Mouse (Mus musculus): ENCODE results near the gene Qsox2.
A peak's percentile ranks its signal among the peaks of the same experiment; 100 is the strongest.

The Qsox2 gene

DNA sequence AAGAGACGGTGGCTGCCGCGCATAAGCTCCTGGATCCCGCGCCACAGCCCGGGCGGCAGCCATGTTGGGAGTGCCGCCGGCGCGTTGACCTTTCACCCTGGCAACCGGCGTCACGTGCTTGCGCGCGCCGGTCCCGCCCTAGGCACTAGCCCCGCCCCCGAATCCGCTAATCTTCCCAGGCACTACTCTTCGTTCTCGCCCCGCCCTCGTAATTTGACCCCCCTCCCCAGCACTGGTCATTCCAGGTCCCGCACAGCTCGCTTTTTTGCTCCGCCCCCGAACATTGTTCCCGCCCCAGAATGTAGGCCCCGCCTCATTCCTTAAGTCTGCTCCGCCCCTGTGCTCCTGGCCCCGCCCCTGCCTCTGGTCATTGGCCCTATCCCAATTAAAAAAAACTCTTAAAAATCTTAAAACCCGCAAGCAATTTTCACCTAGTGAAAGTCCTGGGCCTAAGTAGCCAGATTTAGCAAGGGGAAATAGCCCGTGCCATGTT, at the start of gene Qsox2:
Gene Qsox2, minus strand, starts transcription at position 236 of the 493 bp plus-strand sequence.
- DNase-seq (ENCODE audit: low spot score): peak; percentile 97

DNA sequence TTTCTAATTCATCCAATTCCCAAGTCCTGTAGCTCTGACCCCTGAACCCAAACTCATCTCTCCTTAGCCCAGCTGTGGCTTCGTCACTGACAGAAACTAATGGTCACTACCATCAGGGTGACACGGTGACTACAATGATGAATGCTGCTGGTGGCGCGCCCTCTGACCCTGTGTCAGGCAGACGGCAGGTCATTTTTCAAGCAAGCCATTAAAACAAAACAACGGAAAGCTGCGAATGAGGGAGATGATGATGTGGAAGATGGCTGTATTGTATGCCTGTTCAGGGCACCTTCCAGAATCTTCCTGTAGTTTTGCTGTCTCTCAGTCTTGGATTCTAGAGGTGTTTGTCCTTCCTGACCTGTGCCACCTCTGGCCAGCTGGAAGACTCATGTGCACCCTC, 49.1 kb upstream of the Qsox2 start:
- no peak for DNase-seq (ENCODE audit: low spot score)

DNA sequence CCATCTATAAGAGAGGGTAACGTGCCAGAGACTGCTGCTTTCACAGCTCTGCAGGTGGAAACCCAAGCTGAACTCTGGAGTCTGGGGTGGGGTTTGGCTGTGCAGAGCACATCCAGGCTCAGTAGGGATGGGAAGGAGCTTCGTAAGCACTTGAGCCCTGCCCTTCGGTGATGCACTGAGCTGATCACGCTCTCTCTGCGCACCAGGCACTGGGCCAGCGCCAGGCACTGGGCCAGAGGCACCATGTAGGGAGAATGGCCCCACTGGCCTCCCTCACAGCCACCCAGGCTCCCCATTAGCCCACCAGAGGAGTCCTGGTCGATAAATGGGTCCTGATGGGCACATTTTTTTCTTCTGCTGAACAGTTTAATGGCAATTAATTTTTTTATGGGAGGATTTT, 48.5 kb upstream of the Qsox2 start:
- peak; percentile 33 for DNase-seq (ENCODE audit: low spot score)

DNA sequence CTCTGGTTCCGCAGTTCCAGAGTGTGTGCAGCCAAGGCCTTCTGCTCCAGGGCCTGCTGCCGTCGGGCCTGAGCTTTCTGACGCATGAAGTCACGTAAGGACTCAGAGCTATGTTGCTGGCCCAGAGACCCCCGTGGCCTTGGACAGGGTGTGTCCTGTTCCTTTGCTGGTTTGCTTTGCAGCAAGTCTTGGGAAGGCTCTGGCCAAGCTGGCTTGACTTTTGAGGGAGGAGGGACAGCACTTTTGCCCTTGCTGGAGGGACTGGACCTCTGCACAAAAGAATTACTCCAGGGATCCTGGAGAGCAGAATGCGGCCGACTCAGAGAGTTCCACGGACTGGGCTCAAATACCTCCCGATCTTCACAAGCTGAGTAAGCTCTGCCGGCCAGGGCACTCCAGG, 43.3 kb upstream of the Qsox2 start:
- DNase-seq (ENCODE audit: low spot score): no peak

DNA sequence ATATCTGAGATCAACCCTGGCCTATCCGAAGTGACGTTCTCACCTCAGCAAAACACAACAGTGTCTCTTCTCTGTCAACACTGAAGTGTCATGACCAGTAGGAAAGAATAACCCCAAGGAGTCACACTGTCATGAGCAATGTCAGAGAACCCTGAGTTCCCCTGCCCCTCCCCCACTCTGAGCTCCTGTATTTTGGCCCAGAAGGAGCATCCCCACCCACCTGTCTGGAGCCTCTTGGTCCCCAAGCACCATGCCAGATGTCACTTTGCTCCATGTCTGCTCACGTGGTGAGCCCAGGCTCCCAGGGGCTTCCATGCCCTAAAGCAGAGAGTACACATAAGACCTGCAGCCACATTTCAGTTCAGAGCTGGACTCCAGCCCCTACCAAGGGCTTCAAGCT, 42.4 kb upstream of the Qsox2 start:
- DNase-seq (ENCODE audit: low spot score): no peak

DNA sequence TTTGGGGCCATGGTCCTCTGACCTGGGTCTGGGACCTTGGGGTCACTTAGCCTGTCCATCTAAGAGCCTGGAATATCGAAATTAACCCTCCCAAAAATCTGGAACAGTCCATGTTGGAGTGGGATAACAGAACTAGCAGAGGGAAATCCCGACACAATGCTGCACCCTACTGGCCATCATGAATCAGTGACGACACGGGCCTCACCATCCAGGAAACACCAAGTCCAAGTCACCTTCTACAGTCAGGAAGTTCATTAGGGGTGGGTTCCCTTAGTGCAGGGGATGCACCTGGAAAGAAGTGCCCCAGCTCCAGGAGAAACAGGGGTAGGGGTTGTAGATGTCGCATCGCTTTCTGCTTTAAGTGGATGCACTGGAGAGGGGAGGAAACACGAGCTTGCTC, 36.3 kb upstream of the Qsox2 start:
- DNase-seq (ENCODE audit: low spot score): peak; percentile 67

DNA sequence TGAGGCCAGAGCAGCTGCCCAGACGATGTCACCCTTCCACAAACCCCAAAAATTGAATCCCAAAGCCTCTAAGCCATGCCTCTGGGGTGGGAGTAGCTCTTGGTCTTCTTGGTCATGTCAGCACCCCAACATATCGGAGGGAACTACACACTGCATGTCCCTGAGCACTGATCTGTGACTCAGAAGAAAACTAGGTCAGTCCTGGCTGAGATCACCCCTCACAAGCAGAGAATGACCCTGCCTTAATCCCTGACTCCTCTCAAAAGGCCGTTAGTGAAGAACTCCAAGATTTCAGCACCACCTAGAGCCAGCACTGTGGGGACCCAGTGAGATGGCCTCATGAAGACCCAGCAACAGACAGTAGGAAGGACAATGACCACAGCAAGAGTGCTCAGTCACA, 30.9 kb upstream of the Qsox2 start:
- DNase-seq (ENCODE audit: low spot score): no peak

DNA sequence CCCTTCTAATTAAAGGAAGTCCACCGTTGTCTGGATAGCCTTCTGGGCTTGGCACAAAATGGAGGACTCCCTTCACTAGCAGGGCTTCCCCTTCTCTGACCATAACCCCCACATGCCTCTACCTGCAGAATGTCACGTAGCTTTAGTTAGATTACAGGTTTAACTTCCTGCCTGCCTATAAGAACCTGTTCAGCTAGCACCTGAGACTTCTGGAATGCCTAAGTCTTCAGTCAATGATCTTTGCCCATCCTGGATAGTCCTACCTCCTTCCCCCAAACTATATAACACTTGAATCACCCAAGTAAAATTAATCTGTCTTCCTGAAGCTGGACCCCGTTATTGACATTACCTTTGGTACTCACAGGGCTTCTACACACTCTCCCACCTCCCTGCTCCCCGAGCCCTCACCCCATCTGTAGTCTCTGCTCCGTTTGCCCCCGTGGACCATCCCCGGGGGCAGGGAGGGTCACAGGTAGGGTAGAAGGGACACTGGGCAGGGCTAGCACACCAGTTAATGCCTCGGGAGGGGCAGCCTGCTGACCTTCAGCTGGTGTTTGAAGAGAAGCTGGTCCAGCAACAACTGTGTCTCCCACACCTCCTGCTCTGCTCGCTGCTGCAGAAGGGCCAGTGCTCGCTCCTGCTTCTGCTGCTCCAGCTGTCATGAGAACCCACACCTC, 28.9 kb upstream of the Qsox2 start:
- peak; percentile 19 for DNase-seq (ENCODE audit: low spot score)

DNA sequence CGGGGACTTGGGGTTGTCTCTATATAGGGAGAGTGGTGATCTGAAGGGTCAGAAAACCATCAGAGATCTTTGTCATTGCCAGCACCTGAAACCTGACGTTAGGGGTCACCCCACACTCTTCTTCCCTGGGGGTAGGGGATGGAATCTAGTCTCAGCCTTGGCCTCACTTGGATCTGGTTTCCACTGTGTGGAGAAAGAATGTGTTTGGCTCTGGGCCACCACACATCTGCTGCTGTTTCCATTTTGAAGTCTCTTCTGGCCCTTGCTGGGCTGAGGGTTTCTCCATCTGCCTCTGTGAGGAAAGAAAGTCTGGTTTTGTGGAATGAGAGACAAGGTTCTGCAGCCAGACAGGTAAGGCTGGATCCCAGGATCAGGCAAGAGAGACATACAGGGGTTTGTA, 27.8 kb upstream of the Qsox2 start:
- no peak for DNase-seq (ENCODE audit: low spot score)

DNA sequence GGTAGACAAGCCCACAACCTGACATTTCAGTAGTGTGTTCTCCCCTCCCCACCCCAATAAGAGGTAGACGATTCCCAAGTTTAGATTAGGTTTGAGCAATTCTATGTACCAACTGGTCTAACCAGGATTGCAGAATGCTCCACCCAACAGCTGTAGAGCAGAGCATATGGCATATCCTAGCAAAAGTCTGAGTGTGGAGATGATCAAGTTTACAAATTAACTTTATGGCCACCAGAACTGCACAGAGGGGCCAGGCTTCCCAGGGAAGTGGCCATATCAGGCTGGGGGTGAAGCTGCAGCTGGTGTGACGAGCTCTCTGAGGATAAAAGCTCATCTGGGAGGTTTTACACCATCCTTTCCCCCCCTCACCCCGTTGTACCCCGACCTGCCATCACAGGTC, 27.3 kb upstream of the Qsox2 start:
- DNase-seq (ENCODE audit: low spot score): no peak

DNA sequence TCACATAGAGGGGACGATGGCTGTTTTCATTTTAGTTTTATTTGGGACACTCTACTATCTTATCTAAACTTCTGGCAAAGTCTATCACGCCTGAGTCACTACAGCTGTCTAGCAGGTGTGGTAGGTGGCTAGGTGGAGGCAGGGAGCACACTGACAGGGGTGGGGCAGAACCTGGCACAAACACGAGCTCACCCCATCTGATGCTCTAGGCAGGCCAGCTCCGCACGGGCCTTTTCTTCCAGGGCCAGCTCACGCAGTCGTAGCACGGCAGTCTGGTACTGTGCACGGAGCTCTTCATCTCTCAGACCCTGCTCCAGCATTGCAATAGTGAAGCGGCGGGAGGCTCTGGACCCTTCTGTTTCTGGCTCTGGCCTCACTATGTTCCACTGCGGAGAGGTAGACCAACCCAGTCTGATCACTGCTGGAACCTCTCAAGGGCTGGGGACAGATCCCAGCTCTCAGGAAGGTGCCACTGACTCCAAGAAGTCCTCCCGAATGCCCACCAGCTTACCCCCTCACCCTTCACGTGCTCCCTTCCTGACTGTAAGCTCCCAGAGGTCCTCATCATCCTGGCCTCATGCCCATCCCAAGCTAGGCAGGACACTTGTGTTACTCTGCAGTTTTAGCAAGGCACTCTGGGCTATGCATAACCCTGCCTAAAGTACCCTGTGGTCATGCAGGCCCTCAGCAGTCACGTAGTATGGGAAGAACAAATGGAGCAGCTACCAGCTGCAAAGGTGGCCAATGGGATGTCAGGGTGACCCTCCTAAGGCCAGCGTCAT, 20.2 kb upstream of the Qsox2 start:
- DNase-seq (ENCODE audit: low spot score): no peak

DNA sequence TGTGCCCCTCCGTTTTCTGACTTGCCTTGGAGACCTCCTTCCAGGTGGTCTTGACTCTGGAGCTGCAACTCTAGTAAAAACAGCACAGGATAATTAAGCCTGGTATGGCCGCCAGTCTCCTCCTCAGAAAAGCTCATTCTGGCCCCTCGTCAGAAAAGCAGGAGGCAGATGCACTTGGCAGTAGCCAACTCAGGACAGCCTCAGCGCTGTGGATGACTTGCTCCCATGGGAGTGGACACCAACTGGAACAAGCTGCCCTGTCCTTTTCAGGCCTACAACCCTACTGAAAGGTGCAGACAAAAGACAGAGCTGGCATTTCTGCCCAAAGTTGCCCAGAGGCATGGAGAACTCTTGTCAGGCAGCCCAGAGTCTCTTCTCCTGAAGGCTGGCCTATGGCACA, 17.5 kb upstream of the Qsox2 start:
- no peak for DNase-seq (ENCODE audit: low spot score)

DNA sequence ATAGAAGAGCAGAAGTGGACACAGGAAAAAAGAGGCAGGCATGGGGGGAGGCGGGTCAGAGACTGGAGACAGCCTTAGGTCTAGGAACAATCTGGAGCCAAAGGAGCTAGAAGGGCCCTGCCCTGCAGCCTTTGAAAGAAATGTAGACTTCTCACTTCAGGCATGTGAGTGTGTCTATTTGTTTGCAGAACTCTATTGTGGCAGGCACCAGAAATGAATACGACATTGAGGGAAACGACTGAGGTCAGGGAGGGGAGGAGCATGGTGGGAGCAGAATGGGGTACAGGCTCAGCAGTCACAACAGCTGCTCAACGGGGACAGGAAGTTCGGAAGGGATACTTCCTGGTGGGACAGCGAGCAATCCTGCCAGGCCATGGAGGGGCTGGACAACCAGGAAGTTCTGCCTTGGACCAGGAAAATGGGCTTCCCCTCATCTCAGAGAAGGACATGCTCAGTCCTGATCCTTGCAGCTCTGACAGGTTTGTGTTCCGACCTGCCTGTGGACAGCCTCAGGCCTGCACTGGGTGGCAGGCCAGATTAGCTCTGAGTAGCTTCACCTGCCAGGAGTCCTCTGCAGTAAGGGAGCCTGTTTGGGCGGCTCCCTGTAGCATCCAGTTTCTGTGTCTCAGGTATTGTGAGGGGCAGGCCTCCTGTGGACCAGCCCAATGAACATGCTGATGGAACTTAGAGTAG, 15.3 kb upstream of the Qsox2 start:
- peak; percentile 48 for DNase-seq (ENCODE audit: low spot score)

DNA sequence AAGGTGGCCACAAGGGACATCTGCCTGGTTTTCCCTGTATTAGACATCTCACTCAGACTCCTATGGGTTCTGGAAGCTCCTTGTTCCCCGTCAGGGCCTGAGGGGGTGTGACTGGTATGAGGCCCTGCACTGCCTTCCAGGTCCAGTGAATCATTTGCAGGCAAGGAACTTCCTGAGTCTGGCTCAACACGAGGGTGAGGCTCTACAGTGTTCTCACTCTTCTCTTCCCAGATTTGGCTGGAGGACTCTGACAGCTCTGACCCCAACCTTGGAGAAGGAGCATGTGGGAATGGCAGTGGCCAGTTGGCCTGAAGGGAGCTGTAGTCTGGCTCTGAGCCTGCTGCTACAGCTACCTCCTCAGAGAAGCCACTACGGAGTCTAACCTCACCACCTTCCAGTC, 10.2 kb upstream of the Qsox2 start:
- DNase-seq (ENCODE audit: low spot score): peak; percentile 54

DNA sequence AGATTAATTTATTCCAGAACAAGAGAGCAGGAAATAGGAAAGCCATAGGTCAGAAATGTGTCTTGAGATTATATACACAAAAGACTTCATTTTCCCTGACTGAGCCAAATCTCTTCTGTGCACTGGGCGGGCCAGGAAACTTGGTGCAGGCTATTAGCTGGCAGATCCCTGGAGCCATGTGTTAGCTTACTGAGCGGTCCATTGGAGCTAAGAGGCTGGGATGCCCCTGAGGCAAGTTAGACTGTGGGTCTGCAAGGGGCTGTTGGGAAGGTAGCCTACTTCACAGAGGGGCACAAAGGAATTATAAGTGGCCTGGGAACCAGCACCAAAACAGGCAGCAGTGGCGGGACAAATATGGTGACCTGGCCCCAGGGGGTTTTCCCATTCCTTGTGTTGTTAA, 3.5 kb upstream of the Qsox2 start:
- no peak for DNase-seq (ENCODE audit: low spot score)

DNA sequence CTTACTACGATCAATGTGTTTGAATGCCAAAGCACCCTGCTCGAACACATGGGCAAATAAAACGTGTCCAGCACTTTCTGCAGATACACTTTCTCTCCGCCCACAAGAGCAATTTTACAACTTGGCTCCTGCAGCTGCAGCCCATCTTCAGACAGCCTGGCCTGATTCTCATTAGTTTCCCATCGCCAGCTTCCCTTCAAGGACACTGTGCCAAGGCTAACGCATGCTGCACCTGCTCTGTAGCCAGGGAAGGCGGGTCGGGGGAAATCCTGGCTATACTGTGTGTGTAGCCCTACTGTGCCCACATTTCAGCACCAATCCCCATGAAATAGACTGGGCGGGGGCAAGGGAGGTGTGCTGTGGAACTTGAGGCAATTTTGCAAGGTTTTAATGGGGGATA, 3.0 kb upstream of the Qsox2 start:
- peak; percentile 19 for DNase-seq (ENCODE audit: low spot score)

DNA sequence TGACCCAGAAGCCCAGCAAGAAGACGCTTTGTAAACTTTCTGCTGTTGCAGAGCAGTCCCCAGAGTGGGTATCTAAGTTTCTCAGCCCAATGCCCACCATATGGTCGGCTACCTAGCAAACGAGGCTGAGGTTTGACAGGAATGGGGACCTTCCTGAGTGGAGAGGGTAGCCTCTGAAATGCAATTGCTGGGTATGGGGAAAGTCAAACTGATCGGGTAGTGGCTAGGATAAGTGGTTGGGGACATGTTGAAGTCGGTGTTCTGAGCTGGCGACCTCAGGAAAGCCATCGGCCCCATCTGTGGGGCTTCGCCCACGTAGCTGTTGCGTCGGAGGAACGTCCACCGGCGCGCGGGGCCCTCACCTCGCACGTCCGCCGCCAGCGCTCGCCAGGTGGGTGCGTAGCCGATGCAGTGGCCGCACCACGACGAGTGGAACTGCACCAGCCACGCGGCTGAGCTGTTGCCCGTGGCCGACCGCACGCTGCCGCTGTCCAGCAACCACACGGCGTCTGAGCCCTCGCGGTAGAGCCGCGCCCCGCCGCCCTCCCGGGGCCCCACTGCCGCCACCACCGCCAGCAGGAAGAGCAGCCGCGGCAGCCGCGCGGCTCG, 540 bp downstream of the Qsox2 start:
- DNase-seq (ENCODE audit: low spot score): no peak

DNA sequence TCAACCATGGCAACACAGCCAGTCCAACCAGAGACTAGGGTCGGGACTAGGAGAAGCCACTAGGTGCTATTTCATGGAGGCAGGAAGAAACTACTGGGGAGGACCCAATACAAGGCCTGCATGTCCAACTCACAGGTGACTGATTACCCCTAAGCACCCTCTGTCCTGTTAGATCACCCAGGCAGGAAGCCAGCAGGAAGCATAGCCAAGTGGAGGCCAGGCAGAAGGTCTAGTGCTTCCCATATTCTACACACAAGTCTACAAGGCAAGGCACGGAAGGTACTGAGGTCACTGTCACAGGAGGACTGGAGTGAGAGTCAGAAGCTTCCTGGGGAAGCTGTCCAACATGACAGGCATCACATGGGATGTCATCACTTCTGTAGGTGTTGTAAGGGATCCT, 2.6 kb downstream of the Qsox2 start:
- no peak for DNase-seq (ENCODE audit: low spot score)

DNA sequence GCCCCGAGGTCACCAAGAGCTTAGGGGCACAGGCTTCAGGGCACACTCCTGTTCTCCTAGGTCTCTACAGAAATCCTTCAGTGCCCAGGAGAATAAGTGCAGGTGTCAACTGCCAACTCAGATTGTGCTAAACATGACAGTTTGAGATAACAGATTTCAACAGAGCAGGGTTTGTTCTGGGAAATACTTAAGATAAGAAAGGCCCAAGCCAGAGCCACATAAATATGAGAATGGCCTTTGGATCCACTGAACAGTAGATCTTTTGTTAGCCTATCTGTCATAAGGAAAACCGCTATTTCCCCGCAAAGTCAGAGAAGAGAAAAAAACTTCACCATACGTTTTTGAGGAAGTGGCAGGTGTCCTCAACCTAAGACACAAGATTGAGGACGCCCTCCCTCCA, 3.1 kb downstream of the Qsox2 start:
- DNase-seq (ENCODE audit: low spot score): no peak

DNA sequence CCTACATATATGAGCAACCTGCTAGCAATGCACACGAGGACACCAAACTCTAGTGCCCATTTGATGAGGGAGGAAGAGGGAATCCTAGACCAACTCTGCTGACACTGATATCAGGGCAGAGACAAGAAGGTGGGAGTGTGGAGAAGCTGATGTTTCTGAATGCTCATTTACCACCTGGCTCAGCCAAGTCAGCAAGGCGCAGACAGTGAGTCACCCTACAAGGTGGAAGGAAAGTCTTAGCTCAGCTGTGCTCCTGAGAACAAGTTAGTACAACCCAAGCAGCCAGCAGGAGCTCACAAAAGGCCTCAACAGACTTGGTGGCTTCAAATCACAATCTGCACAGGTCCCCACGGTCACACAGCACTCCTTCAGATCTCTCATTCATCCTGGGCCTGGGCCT, 6.0 kb downstream of the Qsox2 start:
- no peak for DNase-seq (ENCODE audit: low spot score)

DNA sequence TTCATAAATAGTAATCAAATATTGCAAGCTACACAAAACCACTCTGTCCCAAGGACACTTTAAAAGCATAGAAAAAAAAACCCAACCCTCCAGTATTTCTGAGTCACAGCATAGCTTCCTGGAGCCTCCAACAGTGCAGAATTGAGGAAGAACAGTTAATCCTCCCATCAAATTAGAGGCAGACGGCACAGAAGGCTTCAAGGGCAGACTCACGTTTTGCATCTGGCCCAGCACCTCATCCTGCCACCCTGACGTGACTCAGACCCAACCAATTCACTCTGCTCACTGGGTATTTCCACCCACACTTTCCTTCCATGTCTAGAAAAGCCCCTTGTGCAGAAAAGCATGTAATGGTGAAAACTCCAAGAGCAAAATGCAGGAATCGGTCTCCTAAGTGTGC, 7.1 kb downstream of the Qsox2 start:
- no peak for DNase-seq (ENCODE audit: low spot score)

DNA sequence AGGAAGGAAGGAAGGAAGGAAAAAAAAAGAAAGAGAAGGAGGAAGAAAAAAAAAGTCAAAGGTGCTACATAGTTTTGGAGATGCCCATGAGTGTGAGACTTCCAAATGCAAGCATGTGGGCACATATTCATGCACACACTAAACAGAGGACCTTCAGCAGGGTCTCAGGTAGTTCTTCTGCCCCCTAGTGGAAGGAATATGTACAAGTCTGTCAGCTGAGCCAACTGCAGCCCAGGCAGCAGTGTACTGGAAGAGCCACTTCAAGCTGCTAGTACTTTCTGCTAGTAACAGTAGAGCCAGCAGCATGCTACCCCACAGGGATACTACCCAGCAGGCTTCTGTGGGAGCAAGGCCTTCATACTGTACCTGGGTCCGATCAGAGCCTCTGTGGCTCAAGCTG, 9.5 kb downstream of the Qsox2 start:
- DNase-seq (ENCODE audit: low spot score): peak; percentile 24

DNA sequence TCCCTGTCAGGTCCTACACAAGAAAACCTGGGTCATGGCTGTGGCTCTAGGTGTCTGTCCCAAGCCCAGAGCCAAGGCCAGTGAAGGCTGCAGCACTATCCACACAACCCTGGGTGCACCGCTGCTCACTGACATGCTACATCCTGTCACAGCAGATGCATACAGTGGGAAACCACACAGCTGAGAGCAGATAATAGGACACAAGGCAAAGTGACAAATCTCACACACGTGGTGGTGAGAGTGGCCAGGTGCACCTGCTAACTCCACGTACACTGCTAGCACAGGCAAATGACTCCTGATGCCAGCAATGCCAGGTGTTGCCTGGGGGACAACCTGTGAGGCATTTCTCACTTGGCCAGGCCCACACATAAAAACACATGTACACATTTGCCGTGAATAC, 12.1 kb downstream of the Qsox2 start:
- no peak for DNase-seq (ENCODE audit: low spot score)

Data from urinary bladder, postnatal 14 days (tissue).